Mouse (Mus musculus) T-helper 2 cell (primary cell): ENCODE data around the gene Scpep1.
"Not testable (repeated sequence)": the region's sequence is repeated elsewhere in the genome, so short reads cannot be mapped to it uniquely, and the experiment has no call there.

Experiments used
- in situ Hi-C: fragments of 300-600 bp; cut with MboI, MseI; formaldehyde crosslinking; loops from one replicate; pipeline ENCODE4 v1.15.1; 2025; ENCODE audit warnings: high pct_unique_total_duplicates

The Scpep1 gene

GRCm38 (mm10) chr11:88955217-88955969 lies at the start of gene Scpep1:
Gene Scpep1, minus strand, starts transcription at chr11:88955465.
- in situ Hi-C loops, result no loop called here

- in situ Hi-C loops, result no loop called here
These were observed 48.5 kb upstream of the Scpep1 start for GRCm38 (mm10) chr11:89003726-89004125.

DNA sequence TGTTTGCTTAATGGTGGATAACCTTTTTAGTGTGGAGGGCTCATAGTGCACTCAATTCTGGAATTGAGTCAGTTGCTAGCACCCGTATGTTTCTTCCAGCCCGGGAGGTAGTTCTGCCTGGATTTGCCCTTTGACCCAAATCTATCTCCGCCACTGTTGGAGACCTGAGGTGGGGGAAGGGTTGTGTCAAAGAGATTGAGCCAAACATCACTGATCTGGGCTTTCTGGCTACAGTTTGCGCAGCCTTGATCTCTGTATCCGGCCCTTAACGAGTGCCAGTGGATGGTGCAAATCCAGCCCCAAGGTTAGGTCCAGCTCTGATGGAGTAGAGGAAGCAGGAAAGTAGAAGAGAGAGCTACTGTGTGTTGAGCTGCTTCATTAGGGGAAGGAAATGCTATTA lies 47.8 kb upstream of the Scpep1 start:
- in situ Hi-C loops, result no loop called here

GRCm38 (mm10) chr11:89002621-89003020 lies 47.4 kb upstream of the Scpep1 start:
- in situ Hi-C loops, result no loop called here

GRCm38 (mm10) chr11:89002068-89002467 lies 46.8 kb upstream of the Scpep1 start:
- in situ Hi-C loops, result no loop called here

DNA sequence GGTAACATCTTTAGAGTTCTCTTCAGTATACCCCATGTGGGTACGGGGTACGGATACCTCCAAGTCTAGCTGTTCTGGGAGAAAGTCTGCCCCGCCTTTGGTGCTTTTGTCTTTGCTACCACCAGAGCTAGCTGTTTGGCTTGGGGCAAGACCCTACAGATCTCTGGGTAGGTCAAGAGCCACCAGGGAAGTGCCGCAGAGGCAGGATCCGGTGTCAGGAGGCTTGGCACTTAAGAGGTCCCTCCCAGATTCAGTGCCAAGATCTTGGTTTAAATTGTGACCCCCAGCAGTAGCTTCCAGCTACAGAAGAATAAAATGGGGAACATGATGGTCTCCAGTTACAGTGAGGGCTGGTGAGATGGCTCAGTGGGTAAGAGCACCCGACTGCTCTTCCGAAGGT lies 46.3 kb upstream of the Scpep1 start:
- in situ Hi-C loops, result no loop called here

DNA sequence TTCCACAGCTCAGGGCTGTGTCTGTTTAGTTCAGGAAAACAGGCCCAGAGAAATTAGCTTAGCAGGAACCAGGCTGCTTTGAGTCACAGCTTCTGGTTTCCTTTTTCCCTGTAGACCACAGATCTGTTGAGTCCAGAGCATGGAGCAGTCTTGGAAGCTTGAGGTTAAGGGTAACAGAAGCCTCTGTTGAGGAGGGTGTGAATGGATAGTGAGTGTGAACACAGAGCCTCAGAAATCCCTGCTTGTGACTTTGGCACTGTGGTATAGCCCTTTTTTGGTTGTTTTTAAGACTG lies 45.2 kb upstream of the Scpep1 start:
- in situ Hi-C loops, result no loop called here

GRCm38 (mm10) chr11:88999723-89000526 lies 44.7 kb upstream of the Scpep1 start:
- in situ Hi-C loops, result no loop called here

- in situ Hi-C loops, result no loop called here
These were observed 43.9 kb upstream of the Scpep1 start, which contains the start of gene Trim25 for GRCm38 (mm10) chr11:88998974-88999722. Gene Trim25, plus strand, starts transcription at chr11:88999376.

DNA sequence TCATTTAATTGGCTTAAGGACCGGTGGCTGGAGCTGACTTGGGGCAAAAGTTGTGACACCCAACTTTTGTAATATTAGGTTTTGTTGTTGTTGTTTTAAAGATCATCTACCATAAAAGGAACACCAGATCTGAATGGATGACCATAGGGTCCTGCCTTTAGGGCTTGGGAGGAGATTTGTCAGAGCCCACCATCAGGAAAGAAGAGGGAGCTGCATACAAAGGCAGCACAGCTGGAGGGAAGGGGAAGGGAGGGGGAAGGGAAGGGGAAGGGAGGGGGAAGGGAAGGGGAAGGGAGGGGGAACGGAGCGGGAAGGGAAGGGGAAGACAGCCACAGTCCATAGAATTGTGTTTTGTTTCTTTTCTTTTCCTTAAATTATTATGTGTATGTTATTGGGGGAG lies 43.1 kb upstream of the Scpep1 start:
- in situ Hi-C loops, result no loop called here

- in situ Hi-C loops, result not testable (repeated sequence)
These were observed 42.1 kb upstream of the Scpep1 start for GRCm38 (mm10) chr11:88997343-88997742.

GRCm38 (mm10) chr11:88996427-88996826 lies 41.2 kb upstream of the Scpep1 start:
- in situ Hi-C loops, result no loop called here

GRCm38 (mm10) chr11:88995616-88996015 lies 40.4 kb upstream of the Scpep1 start:
- in situ Hi-C loops, result no loop called here

- in situ Hi-C loops, result no loop called here
These were observed 39.2 kb upstream of the Scpep1 start for GRCm38 (mm10) chr11:88994492-88994891.

- in situ Hi-C loops, result no loop called here
These were observed 38.4 kb upstream of the Scpep1 start for GRCm38 (mm10) chr11:88993625-88994024.

GRCm38 (mm10) chr11:88993186-88993585 lies 37.9 kb upstream of the Scpep1 start:
- in situ Hi-C loops, result no loop called here

- in situ Hi-C loops, result no loop called here
These were observed 34.3 kb upstream of the Scpep1 start for GRCm38 (mm10) chr11:88989530-88989929.

DNA sequence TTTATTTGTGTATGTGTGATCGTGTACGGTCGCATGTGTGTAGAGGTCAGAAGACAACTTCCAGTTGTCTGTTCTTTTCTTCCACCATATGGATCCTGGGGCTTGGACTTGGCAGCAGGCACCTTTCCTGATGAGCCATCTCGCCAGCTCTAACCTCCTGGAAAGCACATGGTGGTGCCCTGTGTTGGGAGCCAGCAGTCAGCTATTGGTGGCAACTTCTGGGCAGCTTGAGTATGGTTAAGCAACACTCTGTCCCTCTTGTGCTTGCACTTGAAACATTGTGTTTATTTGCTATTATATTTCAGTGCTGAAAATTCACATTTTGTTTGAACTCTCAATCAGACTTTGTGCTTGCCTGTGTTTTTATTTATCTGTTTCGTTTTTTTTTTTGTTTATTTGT lies 33.7 kb upstream of the Scpep1 start:
- in situ Hi-C loops, result no loop called here

DNA sequence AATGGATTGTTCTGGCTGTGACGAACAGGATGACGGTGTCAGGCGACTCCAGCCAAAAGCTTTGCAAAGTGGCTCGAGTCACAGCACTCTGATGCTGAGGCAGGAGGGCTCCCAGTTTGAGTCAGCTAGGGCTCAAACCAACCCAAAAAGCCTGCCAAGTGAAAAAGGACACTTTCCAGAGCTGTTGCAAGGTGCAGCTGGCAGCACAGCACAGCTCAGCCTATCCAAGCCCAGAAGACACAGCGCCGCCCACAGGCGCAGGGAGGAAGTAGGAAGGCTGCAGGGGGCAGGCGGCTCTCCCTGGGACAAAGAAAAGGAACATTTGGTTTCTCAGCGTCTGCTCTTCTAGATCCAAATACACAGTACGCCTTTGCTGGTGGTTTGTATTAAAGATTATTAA lies 31.4 kb upstream of the Scpep1 start:
- in situ Hi-C loops, result no loop called here

- in situ Hi-C loops, result no loop called here
These were observed 26.1 kb upstream of the Scpep1 start for GRCm38 (mm10) chr11:88981337-88981736.

- in situ Hi-C loops, result no loop called here
These were observed 21.9 kb upstream of the Scpep1 start for GRCm38 (mm10) chr11:88977188-88977587.

GRCm38 (mm10) chr11:88976320-88976719 lies 21.1 kb upstream of the Scpep1 start:
- in situ Hi-C loops, result no loop called here
